Mouse (Mus musculus) cerebral cortex, adult 2 months (tissue): ENCODE data around the gene Tmcc1.

Experiments
- WGBS: fragments of 180-500 bp; shearing (Covaris S2); methylation state at CpG from one replicate; pipeline ENCODE4 v1.1.7; 2018; 5-methylcytosine and 5-hydroxymethylcytosine counted together

Tmcc1 gene

GRCm38 (mm10) chr6:116147386-116147785 lies 45.9 kb downstream of the Tmcc1 start:
- WGBS, result 31% methylated on average over 1 of the region's 1 CpGs

GRCm38 (mm10) chr6:116141696-116142095 lies 51.6 kb downstream of the Tmcc1 start:
- 44% methylated on average over 2 of the region's 2 CpGs for WGBS

GRCm38 (mm10) chr6:116139143-116139856 lies 54.0 kb downstream of the Tmcc1 start:
- 56% methylated on average over 2 of the region's 2 CpGs for WGBS

- 19% methylated on average over 7 of the region's 7 CpGs for WGBS
These were observed 57.2 kb downstream of the Tmcc1 start for GRCm38 (mm10) chr6:116135971-116136632.

GRCm38 (mm10) chr6:116133756-116134155 lies 59.5 kb downstream of the Tmcc1 start:
- WGBS, result 69% methylated on average over 8 of the region's 8 CpGs

GRCm38 (mm10) chr6:116131771-116132170 lies 61.5 kb downstream of the Tmcc1 start:
- 87% methylated on average over 1 of the region's 1 CpGs for WGBS

GRCm38 (mm10) chr6:116128710-116129109 lies 64.6 kb downstream of the Tmcc1 start:
- WGBS, result 23% methylated on average over 1 of the region's 1 CpGs

- WGBS, result 69% methylated on average over 1 of the region's 1 CpGs
These were observed 70.4 kb downstream of the Tmcc1 start for GRCm38 (mm10) chr6:116122881-116123280.

- WGBS, result 51% methylated on average over 4 of the region's 4 CpGs
These were observed 73.6 kb downstream of the Tmcc1 start for GRCm38 (mm10) chr6:116119669-116120068.

- WGBS, result 90% methylated on average over 6 of the region's 6 CpGs
These were observed 76.7 kb downstream of the Tmcc1 start for GRCm38 (mm10) chr6:116116634-116117033.

- WGBS, result 86% methylated on average over 4 of the region's 4 CpGs
These were observed 82.7 kb downstream of the Tmcc1 start for GRCm38 (mm10) chr6:116110588-116110987.

GRCm38 (mm10) chr6:116107471-116108358 lies 85.6 kb downstream of the Tmcc1 start:
- WGBS, result 1% methylated on average over 29 of the region's 29 CpGs

- WGBS, result 23% methylated on average over 6 of the region's 6 CpGs
These were observed 86.3 kb downstream of the Tmcc1 start for GRCm38 (mm10) chr6:116106967-116107470.

GRCm38 (mm10) chr6:116097579-116097978 lies 95.7 kb downstream of the Tmcc1 start:
- WGBS, result 87% methylated on average over 2 of the region's 2 CpGs

GRCm38 (mm10) chr6:116086036-116086435 lies 107.2 kb downstream of the Tmcc1 start:
- 96% methylated on average over 1 of the region's 1 CpGs for WGBS

GRCm38 (mm10) chr6:116082239-116082638 lies 111.0 kb downstream of the Tmcc1 start:
- WGBS, result 77% methylated on average over 1 of the region's 1 CpGs

GRCm38 (mm10) chr6:116081375-116081774 lies 111.9 kb downstream of the Tmcc1 start:
- WGBS, result 77% methylated on average over 2 of the region's 2 CpGs

GRCm38 (mm10) chr6:116080756-116081155 lies 112.5 kb downstream of the Tmcc1 start:
- 85% methylated on average over 5 of the region's 5 CpGs for WGBS

- WGBS, result 69% methylated on average over 3 of the region's 3 CpGs
These were observed 115.7 kb downstream of the Tmcc1 start for GRCm38 (mm10) chr6:116077608-116078007.

GRCm38 (mm10) chr6:116073610-116074009 lies 119.7 kb downstream of the Tmcc1 start:
- 68% methylated on average over 4 of the region's 4 CpGs for WGBS

- 40% methylated on average over 8 of the region's 8 CpGs for WGBS
These were observed 120.5 kb downstream of the Tmcc1 start for GRCm38 (mm10) chr6:116072746-116073261.

- 35% methylated on average over 6 of the region's 6 CpGs for WGBS
These were observed 121.0 kb downstream of the Tmcc1 start for GRCm38 (mm10) chr6:116072221-116072745.
